Mouse (Mus musculus) left cerebral cortex, adult 9 months (tissue): ENCODE results near the gene Maml3.

Experiments
- DNase-seq, 2 experiments: peaks; one replicate each; pipeline ENCODE4 v3.0.0; 2022; ENCODE audit warnings: low spot score in 2 of 2

Maml3 gene

DNA sequence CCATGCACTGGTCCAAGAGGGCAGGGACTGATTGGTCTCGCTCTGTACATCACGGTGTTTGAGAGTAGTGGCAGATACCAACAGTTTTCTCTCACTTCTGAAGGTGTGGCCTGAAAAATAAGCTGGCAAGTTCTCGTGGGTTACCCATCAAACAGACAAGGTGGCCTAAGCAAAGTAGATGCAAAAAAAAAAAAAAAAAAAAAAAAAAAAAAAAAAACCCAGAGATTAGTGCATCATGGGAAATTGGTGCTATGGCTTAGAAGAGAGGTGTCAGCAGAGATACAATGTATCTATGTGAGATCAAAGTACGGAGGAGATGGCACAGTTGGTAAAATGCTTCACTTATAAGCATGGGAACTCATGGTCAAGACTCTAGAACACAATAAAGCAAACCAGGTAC, 229.2 kb downstream of the Maml3 start:
- no peak for DNase-seq

DNA sequence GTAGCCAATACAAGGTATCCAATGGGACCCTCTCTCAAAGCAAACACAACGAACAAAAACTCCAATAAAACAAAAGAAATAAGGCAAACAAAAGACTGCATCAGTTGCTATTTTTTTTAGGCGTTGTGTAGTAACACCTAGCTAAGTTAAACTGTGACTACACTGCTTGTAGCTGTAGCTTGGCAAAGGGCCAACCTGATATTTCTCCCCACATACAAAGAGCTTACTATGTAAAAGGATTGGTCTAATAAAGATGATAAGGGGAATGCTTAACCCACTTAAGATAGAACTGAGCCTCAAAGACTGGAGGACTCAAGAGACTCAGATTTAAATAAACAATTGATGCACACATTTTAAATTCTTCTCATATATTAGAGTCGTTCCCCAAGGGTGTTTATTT, 230.6 kb downstream of the Maml3 start:
- DNase-seq = no peak

DNA sequence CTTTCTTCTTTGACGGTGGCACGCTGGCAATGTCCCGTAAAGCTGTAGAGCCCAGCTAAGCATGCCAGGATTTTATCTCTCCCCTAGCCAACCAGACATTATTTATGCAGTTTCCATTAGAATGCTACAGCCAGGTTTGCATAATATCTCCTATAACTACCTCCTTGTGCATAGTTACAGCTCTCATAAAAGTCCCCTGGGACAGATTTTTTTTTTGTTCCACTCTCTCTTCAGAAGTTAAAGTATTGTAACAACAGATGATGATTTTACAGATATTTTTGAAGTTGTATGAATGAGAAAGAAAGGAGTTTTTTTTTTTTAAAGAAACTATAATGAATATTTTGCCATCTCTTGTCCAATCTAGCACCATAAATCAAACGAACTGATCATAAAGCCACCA, 232.1 kb downstream of the Maml3 start:
- no peak for DNase-seq

DNA sequence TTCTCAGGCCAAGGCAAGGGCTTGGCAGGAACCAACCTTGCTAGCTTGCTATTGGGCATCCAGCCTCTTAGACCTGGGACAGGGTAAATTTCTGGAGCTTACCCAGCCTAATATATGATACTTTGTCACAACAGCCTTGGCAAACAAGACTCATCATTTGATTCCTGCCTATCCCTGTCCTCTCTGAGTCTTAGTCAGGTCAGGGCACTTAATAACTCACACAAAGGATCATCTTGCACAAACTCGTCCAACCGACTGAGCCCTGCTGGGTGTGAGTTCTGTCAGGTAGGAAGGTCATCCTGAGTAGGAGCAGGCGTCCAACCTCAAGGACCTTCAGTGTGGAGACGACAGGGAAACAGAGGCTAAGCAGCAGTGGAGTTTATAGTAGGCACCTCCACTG, 233.5 kb downstream of the Maml3 start:
- no peak for DNase-seq

DNA sequence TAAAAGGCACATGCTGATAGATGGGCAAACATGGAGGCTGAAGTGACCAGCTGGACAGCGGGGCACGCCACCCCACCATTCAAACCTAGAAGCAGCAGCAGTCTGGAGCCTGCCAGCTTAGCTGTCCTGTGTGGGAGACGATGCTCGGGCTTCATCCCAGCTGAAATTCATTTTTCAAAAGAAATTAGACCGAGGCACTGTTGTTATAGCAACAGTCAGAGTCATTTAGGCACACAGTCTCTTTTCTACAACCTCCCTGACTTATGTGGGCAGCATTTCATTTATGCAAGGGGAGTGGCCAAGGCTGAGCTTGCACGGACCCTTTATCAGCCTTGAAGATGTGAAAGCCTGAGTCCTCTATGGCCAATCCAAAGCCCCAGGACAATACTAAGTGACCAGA, 234.9 kb downstream of the Maml3 start:
- DNase-seq = peak in 1 of 2 experiments; percentile 45

DNA sequence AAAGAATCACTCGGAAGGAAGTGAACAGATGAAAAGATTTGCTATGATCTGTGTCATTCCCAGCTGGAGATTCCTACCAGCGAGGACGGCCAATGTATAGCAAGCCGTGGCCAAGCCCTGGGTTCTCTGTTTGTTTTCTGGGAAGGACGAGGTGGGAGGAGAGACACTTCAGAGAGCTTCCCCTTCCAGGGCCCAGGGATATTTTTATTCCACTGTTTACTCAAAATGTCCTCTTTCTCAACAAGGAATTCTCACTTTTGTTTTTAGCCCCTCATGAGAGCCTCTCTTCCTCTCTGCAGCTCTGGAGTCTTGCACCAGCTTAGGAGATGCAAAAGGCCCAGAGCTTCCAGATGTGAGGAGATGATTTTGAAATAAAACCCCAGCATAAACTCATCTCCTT, 236.0 kb downstream of the Maml3 start:
- DNase-seq = peak in 1 of 2 experiments; percentile 34

DNA sequence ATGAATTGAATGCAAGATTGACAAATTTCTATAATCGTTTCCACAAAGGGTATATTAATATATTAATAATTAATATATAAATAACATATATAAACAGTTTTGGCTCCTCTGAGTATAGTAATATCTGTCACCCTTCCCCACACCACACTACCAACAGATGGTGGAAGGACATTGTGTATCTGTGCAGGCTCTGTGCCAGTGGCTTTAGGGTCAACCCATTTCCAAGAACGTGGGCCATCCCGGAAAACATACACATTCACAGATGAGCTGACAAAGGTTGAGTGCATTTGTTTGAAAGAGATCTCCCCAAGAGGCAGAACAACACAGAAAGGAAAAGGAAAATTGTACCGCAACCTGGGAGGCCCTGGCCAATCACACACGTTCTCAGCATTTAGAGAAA, 238.4 kb downstream of the Maml3 start:
- DNase-seq = no peak

DNA sequence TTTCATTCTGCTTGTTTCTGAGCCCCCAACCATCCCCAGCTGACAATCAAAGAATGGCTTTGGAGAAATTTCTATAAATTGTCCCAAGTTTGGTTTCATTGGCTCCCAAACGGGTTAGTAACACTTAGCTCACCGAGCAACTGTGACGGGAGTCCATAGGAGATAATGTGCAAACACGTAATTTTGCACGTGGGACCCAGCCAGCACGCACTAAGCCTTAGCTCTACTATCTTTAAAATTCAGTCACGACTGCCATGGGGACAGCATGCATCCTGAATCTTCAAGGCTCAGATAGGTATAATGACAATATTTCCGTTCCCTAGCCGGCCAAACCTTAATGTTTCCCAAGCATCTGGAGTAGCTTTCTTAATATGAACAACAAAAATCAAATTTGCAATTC, 243.2 kb downstream of the Maml3 start:
- no peak for DNase-seq

DNA sequence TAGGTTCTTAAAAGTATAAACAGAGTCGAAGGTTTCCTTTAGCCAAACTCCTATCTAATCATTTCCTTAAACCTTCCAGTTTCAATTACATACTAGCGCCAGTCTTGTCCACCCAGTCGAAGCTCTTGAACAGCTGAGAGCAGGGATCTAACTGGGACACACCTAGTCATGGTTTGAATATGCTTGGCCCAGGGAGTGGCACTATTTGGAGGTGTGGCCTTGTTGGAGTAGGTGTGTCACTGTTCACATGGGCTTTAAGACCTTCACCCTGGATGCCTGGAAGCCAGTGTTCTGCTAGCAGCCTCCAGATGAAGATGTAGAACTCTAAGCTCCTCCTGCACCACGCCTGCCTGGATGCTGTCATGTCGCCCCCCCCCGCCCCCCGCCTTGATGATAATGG, 244.4 kb downstream of the Maml3 start:
- no peak for DNase-seq

DNA sequence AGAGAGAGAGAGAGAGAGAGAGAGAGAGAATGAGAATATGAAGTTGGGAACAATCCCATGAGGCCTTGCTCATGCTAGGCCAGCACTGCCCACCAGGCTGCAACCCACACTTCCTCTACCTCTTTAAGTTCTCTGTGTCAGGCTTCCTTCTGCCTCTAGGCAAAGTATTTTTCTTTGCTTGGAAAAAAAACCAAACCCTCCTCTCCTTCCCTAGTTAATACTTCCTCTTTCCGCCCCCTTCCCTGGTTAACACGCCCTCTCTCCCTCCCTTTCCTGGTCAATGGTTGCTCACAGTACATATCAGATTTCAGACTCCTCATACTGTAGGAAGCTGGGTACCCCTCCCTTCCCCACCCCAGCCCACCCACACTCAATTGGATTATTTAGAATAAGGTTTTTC, 245.7 kb downstream of the Maml3 start:
- DNase-seq = no peak

DNA sequence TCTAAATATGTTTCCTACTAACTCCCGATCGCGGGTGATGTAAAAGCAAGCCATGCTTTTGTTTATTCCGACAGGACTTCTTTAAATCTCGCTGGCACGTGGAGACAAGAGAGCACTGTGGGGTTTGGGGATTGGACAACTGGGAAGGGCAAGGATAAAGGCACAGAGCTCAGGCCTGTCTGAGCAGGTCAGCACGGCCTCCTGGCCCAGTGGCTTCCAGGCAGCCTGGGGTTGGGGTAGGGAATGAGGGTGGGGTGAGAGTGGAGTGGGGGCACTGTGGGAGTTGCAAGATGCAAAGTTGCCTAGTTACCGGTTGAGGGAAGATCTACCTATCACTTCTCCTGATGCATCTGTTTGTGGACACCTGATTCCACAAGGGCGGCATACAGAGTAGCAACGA, 250.7 kb downstream of the Maml3 start:
- no peak for DNase-seq

DNA sequence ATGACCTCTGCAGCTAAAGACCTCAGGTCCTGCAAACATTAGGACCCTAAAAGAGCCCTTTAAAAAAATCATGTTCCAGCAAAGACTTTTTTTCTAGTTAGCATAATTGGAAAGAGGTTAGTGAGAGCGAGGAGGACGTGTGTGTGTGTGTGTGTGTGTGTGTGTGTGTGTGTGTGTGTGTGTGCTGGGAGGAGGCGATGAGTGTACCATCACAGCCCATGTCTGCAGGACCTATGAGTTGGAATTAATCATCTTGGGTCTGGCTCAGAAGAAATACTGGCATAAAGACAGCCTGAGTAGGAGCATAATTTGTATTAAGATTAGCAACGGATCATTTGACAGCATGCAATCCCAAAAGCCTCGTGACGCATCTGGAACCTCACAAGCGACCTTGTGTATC, 251.3 kb downstream of the Maml3 start:
- no peak for DNase-seq

DNA sequence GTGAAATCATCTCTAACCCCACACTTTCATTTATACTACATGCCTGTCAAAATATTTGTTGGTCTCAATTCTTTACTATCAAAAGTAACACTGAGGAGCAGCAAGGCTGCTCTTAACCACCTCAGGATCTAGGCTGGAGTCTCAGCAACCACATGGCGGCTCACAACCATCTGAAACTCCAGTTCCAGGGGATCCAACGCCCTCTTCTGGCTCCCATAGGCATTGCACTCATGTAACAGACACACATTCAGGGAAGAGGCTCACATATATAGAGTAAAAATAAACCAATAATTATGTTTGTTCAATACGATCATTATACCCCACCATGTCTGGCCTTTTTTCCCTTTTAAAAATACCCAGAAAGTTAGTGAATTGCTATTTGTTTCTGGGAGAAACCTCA, 252.2 kb downstream of the Maml3 start:
- no peak for DNase-seq

DNA sequence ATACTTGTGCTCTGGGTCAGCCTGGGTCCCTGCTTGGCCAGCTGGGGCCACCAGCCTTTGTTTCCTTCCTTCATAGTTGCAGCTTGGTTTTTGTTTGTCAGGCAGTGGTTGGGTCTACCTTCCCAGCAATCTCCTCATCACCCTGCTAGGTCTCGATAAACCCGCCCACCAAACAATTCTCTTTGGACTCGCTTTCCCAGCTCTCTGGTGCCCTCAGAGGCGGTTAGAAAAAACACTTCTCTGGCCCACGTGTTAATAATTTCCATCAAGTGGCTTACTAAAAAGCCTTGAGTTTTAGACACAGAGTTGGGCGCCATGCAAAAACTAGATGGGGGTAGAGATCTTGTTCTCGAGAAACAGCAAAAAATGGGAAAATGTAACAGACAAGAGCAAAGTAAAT, 253.3 kb downstream of the Maml3 start:
- no peak for DNase-seq

DNA sequence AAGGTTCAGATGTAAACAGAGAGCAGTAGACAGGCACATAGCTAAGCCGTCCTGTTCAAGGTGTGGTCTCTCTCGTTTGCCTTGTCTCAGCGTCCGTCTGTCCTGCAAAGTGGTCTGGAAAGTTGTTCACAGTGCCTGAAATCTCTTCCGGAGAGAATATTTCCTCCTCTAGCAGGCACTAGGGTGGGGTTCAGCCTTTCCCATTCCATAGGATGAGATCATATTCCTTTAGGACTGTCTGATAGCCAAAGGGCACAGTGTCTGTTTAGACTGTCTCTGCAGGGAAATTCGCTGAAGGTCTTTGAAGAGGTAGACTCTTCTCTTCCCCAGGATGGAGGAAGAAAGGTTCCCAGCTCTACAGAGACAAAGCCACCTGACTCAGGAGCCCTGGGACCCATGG, 255.4 kb downstream of the Maml3 start:
- no peak for DNase-seq

DNA sequence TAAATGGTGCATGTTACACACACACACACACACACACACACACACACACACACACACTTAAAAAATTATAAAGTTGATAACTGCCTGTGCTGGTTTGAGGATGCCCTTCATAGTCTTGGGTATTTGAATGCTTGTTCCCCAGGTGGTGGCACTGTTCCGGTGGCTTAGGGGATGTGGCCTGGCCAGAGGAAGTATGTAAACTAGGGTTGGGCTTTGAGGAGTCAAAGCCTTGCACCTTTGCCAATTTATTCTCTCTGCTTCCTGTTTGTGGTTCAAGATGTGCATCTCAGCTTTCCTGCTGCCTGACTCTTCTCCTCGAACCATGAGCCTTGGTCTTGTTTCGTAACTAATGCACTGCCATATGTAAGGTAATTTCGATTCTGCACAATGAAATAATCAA, 257.6 kb downstream of the Maml3 start:
- no peak for DNase-seq

DNA sequence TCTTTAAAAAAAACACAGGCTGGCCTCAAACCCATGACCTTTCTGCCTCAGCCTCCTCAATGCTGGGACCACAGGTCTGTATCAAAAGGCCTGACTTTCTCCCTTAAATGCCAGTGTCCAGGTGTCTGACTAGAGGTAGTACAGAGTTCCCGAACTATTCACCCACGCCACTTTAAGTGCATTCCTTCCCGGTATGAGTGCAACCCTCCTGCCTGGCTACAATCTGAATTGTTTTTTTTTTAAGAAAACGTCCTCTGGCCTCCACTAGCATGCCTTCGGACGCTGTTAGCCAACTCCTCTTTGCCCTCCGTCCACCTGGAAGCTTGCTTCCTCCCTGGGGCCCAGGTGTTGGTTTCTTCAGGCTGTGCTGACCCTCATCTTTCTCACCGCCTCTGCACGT, 260.6 kb downstream of the Maml3 start:
- DNase-seq = no peak

DNA sequence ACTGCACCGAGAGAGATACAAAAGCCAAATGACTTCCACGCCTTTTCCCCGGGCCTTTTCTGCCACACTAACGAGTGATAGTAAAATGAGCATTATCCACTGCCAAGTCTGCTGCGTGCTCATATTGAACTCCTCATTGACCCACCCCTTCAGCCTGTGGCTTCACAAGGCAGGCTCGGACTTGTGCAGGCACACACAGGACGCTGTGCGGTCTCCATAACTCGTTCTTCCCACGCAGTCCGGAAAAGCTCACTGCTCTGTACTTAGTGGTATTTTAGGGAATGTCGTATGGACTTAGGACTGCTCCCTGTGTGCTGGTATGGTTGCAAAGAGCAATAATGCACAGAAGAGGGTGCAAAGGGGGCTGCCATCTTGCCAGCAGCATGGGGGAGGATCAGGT, 262.7 kb downstream of the Maml3 start:
- DNase-seq = no peak

DNA sequence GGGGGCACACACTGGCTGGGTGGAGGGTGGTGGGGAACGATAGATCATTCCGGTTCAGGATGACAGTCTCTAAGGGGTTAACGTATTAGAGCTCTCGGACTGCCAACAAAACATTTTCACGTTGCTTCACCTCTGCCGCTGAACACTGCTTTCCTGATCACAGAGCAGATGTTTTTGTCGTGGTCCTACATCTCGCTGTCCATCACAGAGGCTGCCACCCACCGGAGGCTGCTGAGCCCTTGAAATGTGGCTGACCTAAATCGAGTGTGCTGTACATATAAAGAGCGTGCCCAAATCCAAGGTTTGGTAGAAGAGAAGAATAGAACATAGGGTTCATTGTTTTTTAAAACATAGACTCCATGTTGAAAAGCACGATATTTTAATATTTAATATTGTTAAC, 263.3 kb downstream of the Maml3 start:
- DNase-seq = no peak

DNA sequence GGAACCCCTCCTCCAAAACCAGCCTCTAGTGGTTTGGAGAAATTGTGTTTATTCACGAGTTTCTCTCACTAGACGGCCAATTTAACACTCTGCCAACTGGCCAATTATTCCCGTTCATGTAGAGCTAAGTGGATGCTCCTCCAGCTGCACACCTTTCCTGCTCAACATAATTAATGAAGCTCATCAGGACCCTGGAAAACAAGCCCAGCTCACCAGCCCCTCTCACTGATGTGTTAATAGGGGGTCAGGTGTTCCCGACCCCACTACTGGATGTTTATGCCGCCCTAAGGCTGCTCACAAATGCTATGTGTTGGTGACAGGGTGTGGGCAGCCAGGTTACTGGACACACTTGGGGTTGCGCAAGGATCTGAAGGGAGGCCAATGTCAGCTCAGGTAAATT, 263.7 kb downstream of the Maml3 start:
- no peak for DNase-seq

DNA sequence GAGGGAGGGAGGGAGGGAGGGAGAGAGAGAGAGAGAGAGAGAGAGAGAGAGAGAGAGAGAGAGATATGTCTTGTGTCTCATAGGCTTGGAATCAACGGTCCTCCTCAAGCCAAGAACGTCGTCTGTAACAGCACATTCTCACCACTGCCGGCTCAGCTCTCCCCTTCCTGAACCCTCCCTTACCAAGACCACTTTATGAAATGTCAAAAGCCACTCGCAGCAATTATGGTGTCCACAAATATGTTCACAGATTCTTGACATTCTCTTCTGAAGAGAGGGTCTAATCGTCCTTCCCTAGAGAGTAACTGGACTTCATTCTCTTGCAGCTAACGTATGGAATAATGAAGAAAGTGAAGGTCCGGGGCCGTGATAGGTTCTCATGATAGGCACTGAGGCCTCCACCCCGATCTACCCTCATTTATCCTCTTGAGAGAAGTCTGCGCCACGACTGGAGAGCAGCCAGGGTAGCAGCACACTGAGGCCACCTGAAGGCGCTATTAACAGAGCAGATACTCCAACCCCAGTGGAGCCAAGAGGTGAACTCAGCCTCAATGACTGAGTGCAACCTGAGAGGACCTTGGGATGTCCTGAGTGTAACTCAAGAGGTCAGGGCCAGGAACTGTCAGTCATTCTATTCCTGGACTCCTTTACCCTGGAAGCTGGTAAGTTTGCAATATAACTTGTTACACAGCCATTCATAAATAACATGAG, 264.6 kb downstream of the Maml3 start:
- DNase-seq = no peak

DNA sequence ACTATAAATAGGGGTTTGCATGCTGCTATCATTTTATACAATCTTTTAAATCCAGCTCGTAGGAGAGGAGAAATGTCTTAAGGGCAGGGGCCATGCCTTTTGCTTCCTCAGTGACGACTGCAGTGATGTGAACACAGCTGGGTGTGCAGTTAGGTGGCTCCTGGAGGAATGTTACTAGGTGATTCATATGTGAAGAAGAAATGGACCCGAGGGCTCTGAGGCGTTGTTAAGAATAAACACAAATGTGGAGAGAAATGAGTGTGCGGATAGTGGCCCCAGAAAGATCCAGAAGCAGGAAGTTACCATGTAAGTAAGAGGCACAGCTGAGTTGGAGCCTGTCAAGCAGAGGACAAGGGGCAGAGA, 265.5 kb downstream of the Maml3 start:
- DNase-seq = no peak

DNA sequence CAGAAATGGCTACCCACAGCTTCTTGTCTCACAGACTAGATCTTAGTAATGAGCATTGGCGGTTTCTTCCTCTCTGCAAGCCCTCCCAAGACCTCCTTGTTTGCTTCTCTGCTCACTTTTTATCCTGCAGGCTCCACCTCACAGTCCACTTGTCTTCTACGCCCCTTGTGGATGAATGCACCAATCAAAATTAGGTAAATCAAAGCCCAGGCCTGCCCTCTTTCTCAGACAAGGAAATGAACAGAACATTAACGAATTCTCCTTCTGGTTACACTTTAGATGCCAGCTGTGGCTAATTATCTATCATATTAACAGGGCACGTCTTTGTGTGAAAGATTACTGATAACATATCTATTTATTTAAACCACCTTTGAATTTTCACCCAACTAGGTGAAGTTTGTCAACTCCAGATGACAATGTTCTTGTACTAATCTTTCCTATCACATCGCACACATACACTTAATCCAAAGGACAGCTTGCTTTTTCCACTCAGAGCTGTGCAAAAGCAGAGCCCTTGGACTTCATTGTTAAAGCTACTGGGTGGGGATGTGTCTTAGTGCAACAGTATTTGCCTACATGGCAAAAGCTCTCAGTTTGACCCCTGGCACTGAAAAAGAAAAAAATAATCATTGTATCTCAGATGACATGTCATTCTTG, 266.1 kb downstream of the Maml3 start:
- DNase-seq = no peak

DNA sequence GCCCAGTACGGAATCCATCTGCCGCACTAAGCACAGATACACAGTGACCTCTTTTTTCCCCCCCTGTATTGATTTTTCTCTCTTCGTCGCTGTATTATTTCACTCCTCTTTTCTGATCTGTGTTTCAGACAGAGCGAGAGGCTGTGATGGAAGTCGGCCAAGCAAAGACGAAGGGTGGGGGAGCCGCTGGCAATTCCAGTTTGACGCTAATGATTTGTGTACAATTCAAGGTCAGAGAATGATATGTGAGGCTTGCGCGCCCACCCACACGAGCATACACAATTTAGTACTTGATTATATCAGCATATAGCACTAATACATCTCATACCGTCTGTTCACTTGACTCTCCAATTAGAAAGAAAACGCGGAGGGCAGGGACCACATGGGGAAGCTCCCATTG, 271.9 kb downstream of the Maml3 start:
- DNase-seq = no peak
